12 mouse cellular contexts compared by ENCODE assay signal in genomic region chr14:47041699-47042098, GRCm38 (mm10).
"Had no signal": no experiment of that assay in that cellular context is flagged by ENCODE, and none has a peak within 500 bp of the region (broad histone marks: within the 10 kb centered on the region; RNA-seq: fewer than 3 reads in every experiment).

No protein-coding gene starts in this region.

- DNase-seq: kidney, postnatal 25 days; lung, embryonic 14.5 days; retina, postnatal 1 day; right cerebral cortex, postnatal 4 days; thymus, postnatal 4 days had no signal

- H3K27me3 ChIP-seq: limb, embryonic 15.5 days; liver, embryonic 12.5 days; midbrain, embryonic 12.5 days; neural tube, embryonic 13.5 days; stomach, embryonic 15.5 days had no signal

- ATAC-seq: liver, embryonic 12.5 days; midbrain, embryonic 16.5 days had no signal

- H3K4me2 ChIP-seq: limb, embryonic 15.5 days; liver, embryonic 12.5 days; lung, embryonic 14.5 days; midbrain, embryonic 12.5 days; neural tube, embryonic 13.5 days; stomach, embryonic 15.5 days had no signal

- H3K9me3 ChIP-seq: limb, embryonic 15.5 days; liver, embryonic 12.5 days; midbrain, embryonic 12.5 days; neural tube, embryonic 13.5 days; stomach, embryonic 15.5 days had no signal

- H3K27ac ChIP-seq: left cerebral cortex, adult 2 months; limb, embryonic 15.5 days; liver, embryonic 12.5 days; midbrain, embryonic 12.5 days; neural tube, embryonic 13.5 days; stomach, embryonic 15.5 days had no signal

- H3K4me3 ChIP-seq: left cerebral cortex, adult 2 months; limb, embryonic 15.5 days; liver, embryonic 12.5 days; midbrain, embryonic 12.5 days; neural tube, embryonic 13.5 days; stomach, embryonic 15.5 days had no signal

- H3K9ac ChIP-seq: limb, embryonic 15.5 days; liver, embryonic 12.5 days; lung, embryonic 14.5 days; midbrain, embryonic 12.5 days; neural tube, embryonic 13.5 days; stomach, embryonic 15.5 days had no signal

- H3K4me1 ChIP-seq: limb, embryonic 15.5 days; liver, embryonic 12.5 days; midbrain, embryonic 12.5 days; neural tube, embryonic 13.5 days; stomach, embryonic 15.5 days had no signal

- H3K36me3 ChIP-seq: limb, embryonic 15.5 days; liver, embryonic 12.5 days; midbrain, embryonic 12.5 days; neural tube, embryonic 13.5 days; stomach, embryonic 15.5 days had no signal
